Mouse (Mus musculus) T-helper 1 cell (primary cell): Measurements from ENCODE around the gene Ssh2.

ENCODE experiments used
- in situ Hi-C: fragments of 300-600 bp; cut with MboI, MseI; formaldehyde crosslinking; loops from one replicate; pipeline ENCODE4 v1.15.1; 2025; ENCODE audit warnings: high pct_unique_total_duplicates

The Ssh2 gene

DNA sequence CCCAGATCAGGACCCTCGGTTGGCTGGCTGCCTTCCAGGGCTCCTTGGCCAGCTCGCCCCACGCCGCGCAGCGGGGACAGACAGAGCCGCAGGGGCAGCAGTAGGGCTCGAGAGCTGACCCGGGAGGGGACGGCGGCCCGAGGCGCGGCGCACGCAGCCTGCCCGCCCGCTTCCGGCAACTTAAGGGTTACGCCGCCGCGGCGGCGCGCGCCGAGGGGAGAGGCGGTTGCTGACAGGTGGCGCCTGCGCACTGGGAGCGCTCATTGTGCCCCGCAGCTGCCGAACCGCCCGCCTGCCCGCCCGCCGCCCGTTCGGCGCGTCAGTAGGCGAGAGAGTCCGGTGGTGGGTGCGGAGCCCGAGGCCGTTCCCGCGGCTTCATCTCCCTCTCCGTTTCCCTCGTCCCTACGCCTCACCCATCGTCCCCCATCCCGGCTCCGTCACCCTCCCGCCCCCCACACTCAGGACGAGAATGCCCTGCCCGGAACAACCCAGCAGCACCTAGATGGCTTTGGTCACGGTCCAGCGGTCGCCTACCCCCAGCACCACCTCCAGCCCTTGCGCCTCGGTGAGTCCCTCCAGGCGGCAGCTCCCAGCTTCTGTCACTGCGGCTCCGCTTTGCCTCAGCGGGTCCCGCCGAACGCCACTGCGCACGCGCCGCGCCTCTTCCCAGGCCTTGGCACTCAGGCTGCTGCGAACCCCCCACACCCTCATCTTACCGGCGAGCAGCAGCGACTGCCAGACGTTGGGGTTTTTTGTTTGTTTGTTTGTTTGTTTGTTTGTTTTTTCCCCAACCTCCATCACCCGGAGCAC lies at the start of gene Ssh2:
TSS of gene Ssh2 (plus strand) at position 337 of the 810 bp plus-strand sequence.
- in situ Hi-C loops, result no loop called here

DNA sequence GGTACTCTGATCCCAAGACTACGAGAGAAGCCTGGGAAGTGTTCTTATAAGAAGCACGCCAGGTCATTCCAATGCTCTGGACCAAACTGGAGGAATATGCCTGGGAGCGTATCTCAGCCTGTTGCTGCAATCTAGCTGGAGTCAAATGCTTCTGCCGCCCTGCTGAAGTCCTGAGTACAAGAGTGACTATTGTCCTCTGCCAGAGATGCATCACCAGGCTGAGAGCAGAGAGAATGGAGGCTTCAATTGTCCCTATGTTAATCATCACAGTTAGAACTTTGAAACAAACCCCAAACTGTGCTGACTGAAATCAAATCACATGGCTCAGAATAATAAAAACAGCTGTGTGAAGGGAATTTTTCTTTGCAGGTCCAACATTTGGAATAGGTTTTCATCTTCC lies 42.4 kb upstream of the Ssh2 start:
- in situ Hi-C loops, result no loop called here

DNA sequence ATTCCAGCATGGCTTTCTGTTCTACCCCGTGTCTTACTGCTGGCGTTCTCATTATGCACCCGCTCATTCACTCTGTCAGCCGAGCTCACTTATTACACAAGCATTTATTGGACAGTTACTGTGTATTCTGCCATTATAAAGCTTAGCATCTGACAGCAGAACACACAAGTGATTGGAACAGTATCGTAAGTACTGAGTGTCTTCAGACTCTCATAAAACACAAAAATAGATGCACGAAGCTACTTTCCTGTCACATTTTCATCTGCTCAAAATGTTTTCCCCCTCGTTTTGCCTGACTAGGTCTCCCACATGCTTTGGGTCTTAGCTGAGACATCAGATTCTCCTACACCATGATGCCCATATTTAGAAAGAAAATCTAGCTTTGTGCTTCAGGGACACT lies 41.6 kb upstream of the Ssh2 start:
- in situ Hi-C loops, result no loop called here

DNA sequence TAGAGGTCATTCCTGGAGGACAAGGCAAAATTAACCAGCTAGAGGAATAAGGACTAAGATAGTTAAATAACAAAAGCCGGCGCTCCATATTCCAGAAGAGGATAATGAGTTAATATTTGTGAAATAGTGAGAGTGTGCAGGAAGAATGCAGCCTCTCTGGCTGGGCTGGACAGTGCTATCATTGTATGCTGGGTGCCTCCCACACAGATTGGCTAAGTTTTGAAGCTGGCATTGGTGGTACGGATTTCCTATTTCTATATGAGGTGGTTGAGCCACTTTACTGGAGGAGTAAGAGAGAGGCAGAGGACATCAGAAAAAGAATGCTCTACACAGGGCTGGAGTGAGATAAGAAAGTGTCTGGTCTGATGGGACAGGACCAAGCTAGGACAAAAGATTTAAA lies 36.3 kb upstream of the Ssh2 start:
- in situ Hi-C loops, result loop anchor here (5.0 kb wide), 1 partner anchor 47 kb away; no protein-coding TSS in a partner anchor

DNA sequence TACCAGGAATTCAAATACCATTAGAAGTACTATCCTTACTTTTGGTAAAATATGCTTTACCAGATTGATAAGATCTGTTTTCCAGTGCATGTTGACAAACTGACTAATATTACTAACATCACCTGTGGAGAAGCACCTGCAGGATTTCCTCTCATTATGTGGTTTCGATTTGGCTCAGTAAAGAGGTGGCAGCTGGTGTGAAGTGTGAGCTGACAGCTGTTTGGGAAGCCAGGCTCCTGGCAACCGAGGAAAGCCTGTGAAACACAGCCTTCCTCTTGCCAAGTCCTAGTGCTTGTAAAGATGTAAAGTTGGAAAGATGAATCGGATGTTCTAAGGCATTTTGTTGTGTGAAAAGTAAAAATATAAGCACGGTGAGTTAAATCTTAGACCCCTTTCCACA lies 35.2 kb upstream of the Ssh2 start:
- in situ Hi-C loops, result no loop called here

- in situ Hi-C loops, result no loop called here
Observed at GRCm38 (mm10) chr11:77181528-77181927, 34.6 kb upstream of the Ssh2 start.

- in situ Hi-C loops, result no loop called here
Observed at GRCm38 (mm10) chr11:77182041-77182440, 34.0 kb upstream of the Ssh2 start.

DNA sequence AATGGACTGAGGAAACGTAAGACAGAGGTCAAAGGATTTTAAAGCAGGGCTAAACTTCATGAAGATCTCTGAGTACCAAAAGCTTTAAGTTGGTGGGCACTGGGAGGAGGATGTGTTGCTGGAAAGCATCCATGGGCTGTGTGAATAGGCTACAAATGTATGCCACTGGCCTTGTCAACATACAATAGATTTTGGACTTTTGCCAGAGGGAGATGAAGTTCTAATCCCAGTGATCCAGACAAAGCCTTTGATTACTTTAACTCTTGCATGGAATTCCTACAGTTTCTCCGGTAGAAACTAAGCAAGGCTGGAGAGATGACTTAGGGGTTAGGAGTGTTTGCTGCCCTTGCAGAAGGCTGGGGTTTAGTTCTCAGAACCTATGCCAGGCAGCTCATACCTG lies 33.5 kb upstream of the Ssh2 start:
- in situ Hi-C loops, result no loop called here

- in situ Hi-C loops, result no loop called here
Observed at GRCm38 (mm10) chr11:77184926-77185325, 31.2 kb upstream of the Ssh2 start.

DNA sequence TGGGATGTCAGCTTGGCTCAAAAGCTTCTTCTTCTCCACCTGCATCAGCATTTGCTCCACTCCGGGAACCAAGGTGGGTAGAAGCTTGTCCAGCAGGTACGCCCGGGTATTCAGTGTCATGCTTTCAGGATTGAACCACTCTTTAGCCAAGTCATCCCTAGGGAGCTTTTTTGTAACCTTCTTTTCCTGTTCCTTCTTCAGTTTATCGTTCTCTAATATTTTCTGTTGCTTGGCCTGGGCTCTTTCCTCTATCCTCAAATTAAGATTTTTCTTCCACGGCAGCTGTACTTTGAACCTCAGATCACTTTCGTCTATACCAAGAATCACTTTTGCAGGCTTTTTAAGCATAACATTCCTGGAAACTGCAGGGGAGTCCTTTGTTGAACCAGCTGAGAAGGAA lies 27.2 kb upstream of the Ssh2 start, which contains the start of gene Efcab5:
TSS of gene Efcab5 (minus strand) at position 101 of the 400 bp plus-strand sequence.
- in situ Hi-C loops, result no loop called here

DNA sequence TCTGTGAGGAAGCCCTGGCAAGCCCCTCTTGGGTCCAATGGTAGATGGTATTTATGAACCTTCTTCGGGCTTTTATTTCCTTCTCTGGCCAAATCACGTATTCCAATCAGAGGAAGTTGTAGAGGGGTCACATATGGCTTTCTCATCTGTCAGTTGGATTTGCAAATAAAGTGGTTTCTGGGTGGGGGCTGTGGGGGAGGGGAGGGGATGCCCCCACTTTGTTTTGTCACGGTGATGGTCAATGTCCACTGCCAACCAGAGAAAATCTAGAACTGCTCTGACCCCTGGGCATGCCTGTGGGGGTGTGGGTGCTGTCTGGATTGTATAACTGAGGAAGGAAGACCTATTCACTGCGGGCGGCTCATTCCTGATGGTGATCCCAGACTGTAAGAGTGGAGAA lies 22.7 kb upstream of the Ssh2 start:
- in situ Hi-C loops, result no loop called here

- in situ Hi-C loops, result no loop called here
Observed at GRCm38 (mm10) chr11:77193941-77194553, 22.0 kb upstream of the Ssh2 start.

GRCm38 (mm10) chr11:77194762-77195161 lies 21.3 kb upstream of the Ssh2 start:
- in situ Hi-C loops, result no loop called here

GRCm38 (mm10) chr11:77195360-77196109 lies 20.6 kb upstream of the Ssh2 start:
- in situ Hi-C loops, result no loop called here

GRCm38 (mm10) chr11:77196181-77197143 lies 19.6 kb upstream of the Ssh2 start:
- in situ Hi-C loops, result no loop called here

DNA sequence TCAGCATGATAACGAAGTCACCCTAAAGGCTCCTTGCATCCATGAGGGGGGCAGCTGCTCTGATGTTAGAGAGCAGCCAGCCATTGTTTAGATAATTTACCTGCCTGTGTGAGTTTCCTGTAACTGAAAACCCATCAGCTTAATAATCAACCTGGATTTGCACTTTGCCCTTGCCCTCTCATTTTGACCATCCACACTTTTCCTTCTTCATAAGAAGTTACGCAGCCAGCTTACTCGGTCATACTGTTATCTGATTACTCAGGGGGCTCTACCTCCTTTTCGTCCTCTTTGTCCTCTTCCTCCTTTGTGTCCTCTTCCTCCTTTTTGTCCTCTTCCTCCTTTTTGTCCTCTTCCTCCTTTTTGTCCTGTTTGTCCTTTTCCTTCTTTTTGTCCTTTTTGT lies 16.5 kb upstream of the Ssh2 start:
- in situ Hi-C loops, result no loop called here

- in situ Hi-C loops, result no loop called here
Observed at GRCm38 (mm10) chr11:77200703-77201102, 15.4 kb upstream of the Ssh2 start.

DNA sequence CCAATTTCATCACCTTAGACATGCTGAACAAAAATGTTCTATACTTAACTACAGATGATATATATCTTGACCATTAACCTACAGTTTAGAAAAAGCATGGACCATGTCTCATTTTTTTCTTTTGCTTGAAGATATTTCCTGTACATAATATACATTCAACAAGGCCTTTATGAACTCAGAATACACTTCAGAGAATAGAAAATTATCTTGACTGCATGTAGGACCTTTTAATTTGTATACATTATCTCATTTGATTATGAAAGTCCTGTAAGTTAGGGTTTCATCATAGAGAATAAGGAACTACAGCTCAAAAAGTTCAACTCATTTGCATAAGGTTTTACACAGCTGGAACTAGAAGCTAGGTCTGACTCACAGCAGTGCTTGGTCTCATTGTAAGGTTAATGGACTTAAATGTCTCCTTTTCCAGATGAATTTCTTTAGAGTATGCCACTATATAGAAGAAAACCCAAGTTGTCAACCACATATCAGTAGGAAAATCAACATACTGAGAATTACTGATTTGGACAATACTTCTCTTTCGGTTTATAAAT lies 1.9 kb upstream of the Ssh2 start:
- in situ Hi-C loops, result no loop called here

DNA sequence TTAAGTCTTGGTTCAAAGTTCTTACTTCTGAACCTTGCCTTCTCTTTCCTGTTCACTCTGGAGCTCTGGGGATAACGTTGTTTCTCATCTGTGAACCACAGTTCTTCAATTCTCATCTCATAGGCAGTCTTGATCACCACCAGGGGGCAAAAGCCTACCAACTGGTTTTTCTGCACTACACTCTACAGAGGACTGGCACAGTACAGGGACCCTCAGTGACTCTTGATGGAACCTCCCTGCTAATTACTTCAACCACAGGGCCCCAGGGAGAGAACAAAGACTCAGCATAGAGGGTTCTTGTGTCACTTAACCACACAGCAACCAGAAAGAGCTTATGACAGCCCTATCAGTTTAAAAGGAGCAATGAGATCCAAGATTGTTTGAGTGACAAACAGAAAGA lies 1.3 kb upstream of the Ssh2 start:
- in situ Hi-C loops, result no loop called here

GRCm38 (mm10) chr11:77215483-77215882 lies 604 bp upstream of the Ssh2 start:
- in situ Hi-C loops, result no loop called here

DNA sequence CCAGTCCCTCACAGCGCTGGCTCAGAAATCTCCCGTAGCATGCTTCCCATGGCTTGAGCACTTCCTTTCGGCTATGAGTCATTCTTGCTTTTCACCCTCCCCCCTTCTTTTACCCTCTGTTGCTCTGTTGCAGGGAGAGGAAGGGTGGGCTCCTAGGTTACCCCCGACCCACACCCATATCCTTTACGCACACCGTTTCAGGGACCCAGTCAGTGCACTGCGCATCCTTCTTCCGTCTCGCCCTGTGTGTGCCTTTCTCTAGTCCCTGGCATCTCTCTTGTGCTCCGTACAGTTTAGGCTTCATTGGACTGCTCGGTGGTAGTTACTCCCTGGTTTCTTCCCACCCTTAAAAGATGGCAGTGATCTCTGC lies 659 bp downstream of the Ssh2 start:
- in situ Hi-C loops, result no loop called here
